Mouse (Mus musculus) embryonic fibroblast, embryonic 13.5 days (primary cell): ENCODE measurements around the gene Rtkn2. TPM values are rescaled to one million over a fixed set of nuclear protein-coding genes. Genes with fewer than 3 reads are reported as not detected.

Source experiments
- H3K27ac ChIP-seq: 2 replicates; pipeline ENCODE4 v1.5.1; 2012; ENCODE audit warnings: low read length, control low read depth, inconsistent platforms; ENCODE audit not compliant: insufficient read depth
- H3K4me1 ChIP-seq: 2 replicates; pipeline ENCODE4 v1.6.1; 2011; ENCODE audit warnings: low read length; ENCODE audit not compliant: control insufficient read depth, insufficient read depth
- H3K4me3 ChIP-seq: 2 replicates; pipeline ENCODE4 v1.5.1; 2011; ENCODE audit warnings: mild to moderate bottlenecking, control low read depth, low read length; ENCODE audit not compliant: insufficient read depth
- CTCF ChIP-seq: IDR thresholded peaks from 2 replicates; pipeline ENCODE4 v1.5.1; 2011; ENCODE audit warnings: mild to moderate bottlenecking, control low read depth, low read length, moderate library complexity, borderline replicate concordance; ENCODE audit not compliant: insufficient read depth
- POLR2A ChIP-seq: IDR thresholded peaks from 2 replicates; pipeline ENCODE4 v1.6.1; 2011; ENCODE audit warnings: low read depth, mild to moderate bottlenecking, control low read depth, low read length, moderate library complexity
- polyA plus RNA-seq: library from polyadenylated mRNA; stranded (reverse); fragments of >200 nt; gene quantifications from 2 replicates; pipeline ENCODE4 v1.2.4, GENCODE M21; 2011; ENCODE audit warnings: low read depth; ENCODE audit not compliant: missing spikeins, insufficient read length

Rtkn2 gene
- polyA plus RNA-seq, 1 experiment = 3.0 TPM

DNA sequence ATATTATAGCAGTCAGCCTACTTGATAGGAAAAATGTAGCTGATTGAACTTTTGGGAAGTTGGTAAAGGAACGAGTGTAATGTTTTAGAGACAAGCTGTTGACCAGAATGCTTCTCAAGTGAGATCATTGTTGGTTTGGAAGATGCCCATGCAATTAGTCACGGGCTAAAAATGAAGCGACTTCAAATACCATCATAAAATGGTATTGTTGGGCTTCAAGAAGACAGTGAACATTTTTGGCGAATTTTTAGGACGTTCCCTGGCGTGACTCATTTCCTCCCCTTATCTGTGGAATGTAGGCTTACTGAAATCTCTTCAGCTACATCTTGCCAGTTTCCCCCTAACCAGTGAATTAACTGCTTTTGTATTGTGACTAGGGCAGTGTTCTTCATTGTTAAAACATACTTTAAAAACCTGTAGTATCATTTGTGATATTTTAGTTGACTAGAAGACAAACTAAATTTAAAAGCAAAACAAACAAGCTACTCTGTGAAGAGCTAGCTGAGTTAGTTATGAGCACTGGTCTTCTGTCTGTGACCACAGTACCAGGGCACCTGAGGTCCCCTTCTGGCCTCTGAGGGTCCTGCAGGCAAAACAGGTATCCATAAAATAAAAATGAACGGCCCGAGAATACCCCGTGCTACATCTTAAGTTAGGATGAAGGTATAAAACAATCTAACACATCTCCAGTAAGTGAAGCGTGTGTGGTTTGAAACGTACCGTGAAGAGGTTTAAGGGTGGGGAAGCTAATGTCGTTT is 29.0 kb downstream of the Rtkn2 start:
- no peak for TF ChIP-seq POLR2A
- TF ChIP-seq CTCF = no peak
- H3K4me3 ChIP-seq = no peak overlapping the region
- peak overlapping the region; percentile 97 for H3K27ac ChIP-seq
- H3K4me1 ChIP-seq = peaks cover 9% of the 10 kb centered on the region

DNA sequence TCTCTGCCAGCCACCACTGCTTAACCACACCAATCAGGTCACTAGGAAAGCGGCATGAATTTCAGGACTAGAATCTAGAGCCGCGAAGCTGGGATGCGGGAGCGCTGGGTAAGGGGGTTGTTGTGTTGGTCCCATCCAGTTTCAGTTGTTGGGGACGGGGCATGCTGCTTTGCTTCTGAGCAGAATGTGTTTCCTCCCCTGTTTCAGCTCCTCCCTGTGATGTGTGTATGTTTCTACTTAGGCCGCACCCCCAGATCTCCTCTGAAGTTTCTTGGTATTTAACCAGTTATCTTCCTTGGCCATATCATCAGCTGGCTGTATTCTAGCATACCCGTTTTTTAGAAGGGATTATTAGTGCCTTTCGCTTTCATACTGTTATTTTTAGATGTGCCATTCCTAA is 29.9 kb downstream of the Rtkn2 start:
- Histone ChIP-seq H3K4me3 (no peak overlapping the region), H3K4me1 (peaks cover 9% of the 10 kb centered on the region), H3K27ac (peak overlapping the region; percentile 97)
- TF ChIP-seq CTCF = no peak
- TF ChIP-seq POLR2A = no peak

- H3K27ac ChIP-seq = no peak overlapping the region
- TF ChIP-seq POLR2A (no peak), CTCF (no peak)
- H3K4me3 ChIP-seq = no peak overlapping the region
Measured at GRCm38 (mm10) chr10:68009867-68010266, 30.5 kb downstream of the Rtkn2 start.

GRCm38 (mm10) chr10:68013137-68013536 is 33.8 kb downstream of the Rtkn2 start:
- TF ChIP-seq CTCF = peak; percentile 73
- no peak for TF ChIP-seq POLR2A
- H3K4me3 ChIP-seq = no peak overlapping the region
- H3K4me1 ChIP-seq = peaks cover 9% of the 10 kb centered on the region
- no peak overlapping the region for H3K27ac ChIP-seq

More at GRCm38 (mm10) chr10:68009867-68010266, 30.5 kb downstream of the Rtkn2 start:
- peaks cover 9% of the 10 kb centered on the region for H3K4me1 ChIP-seq

DNA sequence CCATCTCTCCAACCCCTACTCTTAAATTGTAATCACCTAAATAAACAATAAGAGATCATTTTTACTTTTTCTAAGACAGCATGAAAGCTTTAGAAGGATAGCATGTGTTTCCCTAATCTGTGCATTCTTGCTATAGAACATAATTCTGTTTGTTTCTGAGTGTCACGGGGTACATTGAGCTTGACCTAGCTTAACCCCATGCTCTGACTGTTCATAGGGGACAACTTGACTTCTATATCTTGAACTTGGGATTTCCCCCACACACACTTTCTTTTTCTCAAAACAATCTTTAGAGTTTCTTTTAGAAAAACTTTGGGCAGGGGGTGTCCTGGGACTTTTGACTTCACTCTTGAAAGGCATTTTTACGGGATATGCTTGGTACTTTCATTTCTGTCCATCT is 41.4 kb downstream of the Rtkn2 start:
- no peak overlapping the region for H3K27ac ChIP-seq
- TF ChIP-seq POLR2A = no peak
- no peak for TF ChIP-seq CTCF
- no peaks in the 10 kb centered on the region for H3K4me1 ChIP-seq
- H3K4me3 ChIP-seq = no peak overlapping the region

DNA sequence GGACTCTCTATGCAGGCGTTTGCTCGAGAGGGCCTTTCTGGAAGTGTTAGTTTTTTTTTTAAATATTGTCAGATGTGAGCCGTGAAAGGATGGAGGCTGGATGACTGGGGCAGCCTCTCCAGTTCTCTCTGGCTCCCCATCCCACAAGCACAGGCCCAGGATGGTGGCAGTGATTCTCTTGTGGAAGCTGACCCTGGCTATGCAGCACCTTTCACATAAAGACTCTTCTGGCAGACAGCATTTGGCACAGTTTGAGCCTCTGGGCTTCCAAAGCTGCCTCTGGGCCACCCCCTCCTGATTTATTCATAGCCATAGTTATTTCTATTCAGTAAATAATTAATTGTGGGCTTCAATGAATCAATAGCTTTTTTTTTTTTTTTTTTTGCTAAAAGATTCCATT is 46.3 kb downstream of the Rtkn2 start:
- no peaks in the 10 kb centered on the region for H3K4me1 ChIP-seq
- no peak for TF ChIP-seq CTCF
- no peak for TF ChIP-seq POLR2A
- H3K4me3 ChIP-seq = no peak overlapping the region
- H3K27ac ChIP-seq = no peak overlapping the region

DNA sequence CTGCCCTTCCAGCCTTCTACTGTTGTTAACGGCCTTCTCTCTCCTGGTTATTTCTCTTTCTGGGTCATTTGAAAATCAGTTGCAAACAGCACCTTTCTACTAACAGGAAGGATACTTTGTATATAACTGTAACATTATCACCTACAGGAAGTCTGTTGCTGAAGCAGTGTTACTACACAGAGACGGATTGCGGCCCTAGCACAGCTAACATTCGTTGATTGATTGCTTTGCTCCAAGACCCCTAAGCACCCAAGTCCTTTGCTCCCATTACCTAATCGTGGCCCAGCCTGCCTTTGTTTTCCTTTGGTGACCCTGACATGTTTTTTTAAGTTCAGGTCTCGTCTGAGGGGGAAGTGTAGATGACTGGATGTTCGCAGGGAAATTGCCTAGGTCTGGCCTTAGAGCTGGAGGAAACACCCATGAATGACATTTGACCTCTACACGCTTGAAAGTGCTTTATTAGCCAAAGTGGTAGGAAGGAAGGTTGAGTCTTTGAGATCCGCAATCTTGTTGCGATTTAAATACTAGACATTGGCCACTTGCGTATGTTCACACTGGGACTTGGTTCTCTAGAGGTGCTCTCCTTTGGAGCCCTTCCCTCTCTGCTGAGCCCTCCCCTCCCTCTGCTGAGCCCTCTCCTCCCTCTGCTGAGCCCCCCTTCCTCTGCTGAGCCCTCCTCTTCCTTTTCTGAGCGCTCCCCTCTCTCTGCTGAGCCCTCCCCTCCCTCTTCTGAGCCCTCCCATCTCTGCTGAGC is 49.1 kb downstream of the Rtkn2 start:
- H3K4me3 ChIP-seq = no peak overlapping the region
- H3K27ac ChIP-seq = no peak overlapping the region
- H3K4me1 ChIP-seq = no peaks in the 10 kb centered on the region
- TF ChIP-seq POLR2A (no peak), CTCF (no peak)

GRCm38 (mm10) chr10:68029081-68029626 is 49.8 kb downstream of the Rtkn2 start:
- H3K27ac ChIP-seq = no peak overlapping the region
- no peaks in the 10 kb centered on the region for H3K4me1 ChIP-seq
- no peak overlapping the region for H3K4me3 ChIP-seq
- TF ChIP-seq POLR2A (no peak), CTCF (no peak)

GRCm38 (mm10) chr10:68030027-68030426 is 50.7 kb downstream of the Rtkn2 start:
- H3K4me1 ChIP-seq = no peaks in the 10 kb centered on the region
- H3K27ac ChIP-seq = no peak overlapping the region
- H3K4me3 ChIP-seq = no peak overlapping the region
- TF ChIP-seq POLR2A (no peak), CTCF (no peak)

GRCm38 (mm10) chr10:68035707-68036367 is 56.5 kb downstream of the Rtkn2 start:
- H3K4me3 ChIP-seq = no peak overlapping the region
- TF ChIP-seq POLR2A = no peak
- TF ChIP-seq CTCF = no peak
- H3K4me1 ChIP-seq = no peaks in the 10 kb centered on the region
- no peak overlapping the region for H3K27ac ChIP-seq
